26 mouse cellular contexts compared by ENCODE assay signal in genomic region chr1:179642726-179643125, GRCm38 (mm10). TPM values are rescaled to one million over a fixed set of nuclear protein-coding genes. Genes with fewer than 3 reads are reported as not detected.
DNase-seq lines count a peak whose midpoint lies in the region; ATAC-seq and TF ChIP-seq lines count a peak whose summit lies in the region.
"Had no signal": no experiment of that assay in that cellular context is flagged by ENCODE, and none has a peak within 500 bp of the region (broad histone marks: within the 10 kb centered on the region; RNA-seq: fewer than 3 reads in every experiment).

No protein-coding gene starts in this region.

- H3K9me3 ChIP-seq in liver, embryonic 12.5 days (replicated peaks) = no peaks in the 10 kb centered on the region
- H3K9me3 ChIP-seq in CH12.LX (replicated peaks; ENCODE audit: low read length) = no peaks in the 10 kb centered on the region
- H3K9me3 ChIP-seq: embryonic facial prominence, embryonic 10.5 days; embryonic facial prominence, embryonic 13.5 days; forebrain, embryonic 10.5 days; forebrain, embryonic 13.5 days; hindbrain, embryonic 12.5 days; hindbrain, embryonic 15.5 days had no signal

- peaks cover 1% of the 10 kb centered on the region; the same call in 1 of the 2 replicates for H3K4me1 ChIP-seq in liver, adult 2 months (ENCODE audit: control insufficient read depth, insufficient read depth, low read length)
- no peaks in the 10 kb centered on the region for H3K4me1 ChIP-seq in liver, embryonic 12.5 days
- H3K4me1 ChIP-seq in CH12.LX (ENCODE audit: control insufficient read depth in 1 of 2, insufficient read depth in 2 of 2) = peaks cover 3% of the 10 kb centered on the region in 2 experiments; a peak in 2 of 4 replicates

- no peak for TF ChIP-seq EP300 in CH12.LX (IDR thresholded peaks at IDR 0.05; ENCODE audit: low read length)

- no peak overlapping the region for H3K27ac ChIP-seq in liver, adult 2 months (replicated peaks; ENCODE audit: insufficient read depth, low read depth, low read length)
- H3K27ac ChIP-seq in liver, embryonic 12.5 days = no peak overlapping the region
- H3K27ac ChIP-seq in CH12.LX (ENCODE audit: insufficient read depth, low read depth) = no peak overlapping the region
- H3K27ac ChIP-seq: embryonic facial prominence, embryonic 10.5 days; embryonic facial prominence, embryonic 13.5 days; forebrain, embryonic 10.5 days; forebrain, embryonic 13.5 days; heart, adult 2 months; hindbrain, embryonic 12.5 days; hindbrain, embryonic 15.5 days had no signal

- no peak for ATAC-seq in liver, embryonic 12.5 days
- ATAC-seq in CD4-positive, CD25-positive, alpha-beta regulatory T cell, adult 4 months = no peak
- ATAC-seq: activated CD4-positive, CD25-positive, alpha-beta regulatory T cell, adult 4 months; forebrain, embryonic 13.5 days; forebrain, postnatal 0 days had no signal

- 78% methylated on average over 4 of the region's 4 CpGs for WGBS in liver, adult 2 months
- 60% methylated on average over 4 of the region's 4 CpGs for WGBS in liver, embryonic 12.5 days (ENCODE audit: insufficient replicate concordance)

- H3K9ac ChIP-seq in liver, adult 2 months (ENCODE audit: low read depth, low read length) = no peak overlapping the region
- no peak overlapping the region for H3K9ac ChIP-seq in liver, embryonic 12.5 days
- no peak overlapping the region for H3K9ac ChIP-seq in CH12.LX (ENCODE audit: insufficient read depth, low read depth)
- H3K9ac ChIP-seq: embryonic facial prominence, embryonic 13.5 days; forebrain, embryonic 13.5 days; forebrain, postnatal 0 days; hindbrain, embryonic 12.5 days; hindbrain, embryonic 15.5 days had no signal

- TF ChIP-seq CTCF in liver, adult 2 months (IDR thresholded peaks at IDR 0.05; ENCODE audit: low read depth, low read length) = no peak
- no peak for TF ChIP-seq CTCF in CH12.LX (conservative IDR thresholded peaks at IDR 0.05 in 1 of 2, IDR thresholded peaks at IDR 0.05 in 1 of 2; ENCODE audit: low read depth in 2 of 2, low read length in 2 of 2)

- H3K4me2 ChIP-seq in liver, embryonic 12.5 days = no peak overlapping the region
- H3K4me2 ChIP-seq in CH12.LX (ENCODE audit: insufficient read depth, low read depth, poor library complexity, severe bottlenecking) = no peak overlapping the region
- H3K4me2 ChIP-seq: embryonic facial prominence, embryonic 13.5 days; forebrain, embryonic 13.5 days; heart, embryonic 11.5 days; hindbrain, embryonic 12.5 days; hindbrain, embryonic 15.5 days had no signal

- no peak for TF ChIP-seq RAD21 in CH12.LX (IDR thresholded peaks at IDR 0.05; ENCODE audit: low read depth, low read length)

- dilution Hi-C loops in CH12.LX (cut with MboI; ENCODE audit: extremely low pct_ligation_motif_present, extremely low pct_unique_long_range_greater_than_20kb, low sequenced_read_pairs) = no loop called here

- H3K4me3 ChIP-seq in liver, adult 2 months (ENCODE audit: insufficient read depth, low read depth, low read length) = no peak overlapping the region
- H3K4me3 ChIP-seq in liver, embryonic 12.5 days = no peak overlapping the region
- H3K4me3 ChIP-seq in CH12.LX (replicated peaks in 1 of 3; ENCODE audit: low read depth in 2 of 3, low read length in 2 of 3, poor library complexity in 1 of 3) = no peak overlapping the region
- H3K4me3 ChIP-seq: embryonic facial prominence, embryonic 10.5 days; embryonic facial prominence, embryonic 13.5 days; forebrain, embryonic 10.5 days; forebrain, embryonic 13.5 days; heart, adult 2 months; hindbrain, embryonic 12.5 days; hindbrain, embryonic 15.5 days had no signal

- TF ChIP-seq POLR2A in liver, adult 2 months (IDR thresholded peaks at IDR 0.05; ENCODE audit: extremely low read depth, insufficient read depth, low read length) = no peak
- TF ChIP-seq POLR2A in CH12.LX (IDR thresholded peaks at IDR 0.05; ENCODE audit: low read depth, low read length) = no peak

- H3K36me3 ChIP-seq in liver, adult 2 months (ENCODE audit: control insufficient read depth, insufficient read depth, low read length) = no peaks in the 10 kb centered on the region
- H3K36me3 ChIP-seq in liver, embryonic 12.5 days = no peaks in the 10 kb centered on the region
- H3K36me3 ChIP-seq in CH12.LX (replicated peaks in 1 of 2; ENCODE audit: control insufficient read depth in 1 of 2, insufficient read depth in 1 of 2, low read length in 1 of 2) = no peaks in the 10 kb centered on the region
- H3K36me3 ChIP-seq: embryonic facial prominence, embryonic 10.5 days; embryonic facial prominence, embryonic 13.5 days; forebrain, embryonic 10.5 days; hindbrain, embryonic 12.5 days; hindbrain, embryonic 15.5 days had no signal

- in situ Hi-C loops in CH12.LX (cut with MboI; ENCODE audit: low pct_ligation_motif_present, low pct_unique_long_range_greater_than_20kb, low sequenced_read_pairs) = loop anchor here (10.0 to 25.0 kb wide), 2 partner anchors 92 to 195 kb away; no protein-coding TSS in a partner anchor

- no peaks in the 10 kb centered on the region for H3K27me3 ChIP-seq in liver, adult 2 months (ENCODE audit: control insufficient read depth, insufficient read depth, low read length)
- H3K27me3 ChIP-seq in liver, embryonic 12.5 days (replicated peaks) = peaks cover 27% of the 10 kb centered on the region
- no peaks in the 10 kb centered on the region for H3K27me3 ChIP-seq in CH12.LX (replicated peaks)
- H3K27me3 ChIP-seq: embryonic facial prominence, embryonic 13.5 days; forebrain, embryonic 13.5 days; hindbrain, embryonic 12.5 days; hindbrain, embryonic 15.5 days had no signal

- no peaks in the 10 kb centered on the region for H3K79me2 ChIP-seq in liver, adult 2 months (ENCODE audit: control insufficient read depth, insufficient read depth, low read length)
- no peaks in the 10 kb centered on the region for H3K79me2 ChIP-seq in CH12.LX (replicated peaks; ENCODE audit: control insufficient read depth, extremely low read depth, insufficient read depth, poor library complexity, severe bottlenecking)

- peak; percentile 26 for DNase-seq in liver, adult 2 months (ENCODE audit: extremely low read depth, low read depth, low spot score)
- peak; percentile 15 for DNase-seq in thymus, postnatal 4 days
- no peak for DNase-seq in thymus, adult 18-20 months
- DNase-seq in CH12.LX (ENCODE audit: extremely low read depth) = no peak
- peak; percentile 2 for DNase-seq in testis, postnatal 14 days (ENCODE audit: low spot score)
- no peak for DNase-seq in gastrocnemius, adult 18-20 months (ENCODE audit: low spot score)
- DNase-seq: adrenal gland, postnatal 10 days; adrenal gland, postnatal 36 days; B cell, adult 2 months; cerebellum, adult 18-20 months; cerebellum, postnatal 10 days; cerebellum, postnatal 36 days; embryo, embryonic 11 days; forebrain, postnatal 0 days; gastrocnemius, postnatal 25 days had no signal

TF ChIP-seq in CH12.LX, 34 proteins besides CTCF, POLR2A, EP300 and RAD21:
- TF ChIP-seq TCF12 (IDR thresholded peaks at IDR 0.05; ENCODE audit: low read depth, low read length) (no peak), E2F4 (IDR thresholded peaks at IDR 0.05; ENCODE audit: insufficient replicate concordance, low read depth, low read length) (no peak), MXI1 (IDR thresholded peaks at IDR 0.05; ENCODE audit: low read depth, low read length) (no peak), PAX5 (IDR thresholded peaks at IDR 0.05; ENCODE audit: low read length) (no peak), USF1 (IDR thresholded peaks at IDR 0.05; ENCODE audit: low read depth, low read length) (peak; percentile 23)

RNA-seq across cellular contexts. Expression of gene Sccpdh, which starts 25.3 kb away (rescaled TPM):
- total RNA-seq in liver, adult 2 months (2014; rRNA removed) = 4.5 and 4.8 TPM in 2 replicates
- 1.0 and 1.4 TPM in 2 replicates for polyA plus RNA-seq in liver, adult 2 months (2012; rRNA removed)
- polyA plus RNA-seq in liver, embryonic 12.5 days (2016; fragmentation: Nextera tagmentation; extraction: Ambion mirVana) = 14.5 and 14.8 TPM in 2 replicates
- total RNA-seq in CH12.LX (2012; rRNA removed) (16.7 and 22.2 TPM in 2 replicates), CH12.LX (2014; rRNA removed) (18.9 and 21.9 TPM in 2 replicates)
- polyA plus RNA-seq in CH12.LX (2012; ENCODE audit: insufficient read length, low read depth) = 9.5 and 10.3 TPM in 2 replicates
- 10 to 100 TPM; 38.7 to 41.2 TPM for total RNA-seq in gastrocnemius, adult 18-20 months (2021)
- polyA plus RNA-seq in CD4-positive, CD25-positive, alpha-beta regulatory T cell, adult 4 months (2017; shearing (Covaris generic)) = 10 to 100 TPM; 10.1 to 16.1 TPM

Comparison
In these comparisons a context has a peak if more than half of its experiments do, and no peak if none do; other contexts are left out.
1. DNase-seq: peak in liver, adult 2 months (single experiment), thymus, postnatal 4 days (single experiment) and testis, postnatal 14 days (single experiment); none in thymus, adult 18-20 months (0 of 2), CH12.LX (single experiment) and gastrocnemius, adult 18-20 months (single experiment).